Mouse (Mus musculus): Measurements from ENCODE around the gene S1pr4.
A peak's percentile ranks its signal among the peaks of the same experiment; 100 is the strongest.

- TF ChIP-seq CTCF (IDR thresholded peaks at IDR 0.05; ENCODE audit: low read depth) (peak; percentile 39), EP300 (optimal IDR thresholded peaks at IDR 0.05) (no peak)
These were observed 14.9 kb downstream of the S1pr4 start for GRCm38 (mm10) chr10:81485060-81485449.
